Mouse (Mus musculus) ovary, postnatal 10 days (tissue): ENCODE measurements around the gene Olfr1323.

ENCODE experiments used
- DNase-seq: peaks from one replicate; pipeline ENCODE4 v3.0.0; 2022; ENCODE audit warnings: low spot score

The Olfr1323 gene

GRCm38 (mm10) chrX:50019259-50019658 lies at the start of gene Olfr1323:
Gene Olfr1323, minus strand, starts transcription at chrX:50019359.
- DNase-seq = no peak

DNA sequence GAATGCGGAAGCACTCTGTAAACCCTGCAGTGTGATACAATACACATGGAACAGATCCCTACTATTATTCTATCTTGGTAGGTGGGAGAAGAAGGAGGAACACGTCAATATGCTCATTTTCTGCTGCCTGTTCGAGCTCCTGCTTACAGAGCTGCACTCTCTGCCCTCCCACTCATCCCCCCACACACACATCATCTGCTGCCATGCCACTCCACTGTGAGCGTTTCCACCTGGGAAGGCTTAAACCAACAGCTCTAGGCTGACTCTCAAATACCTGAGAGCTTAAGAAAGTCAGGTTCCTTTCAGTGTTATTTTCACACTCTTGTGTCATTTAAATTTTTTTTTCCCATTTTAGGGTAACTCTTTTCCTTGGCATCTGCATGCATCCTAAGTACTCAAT lies 6.9 kb downstream of the Olfr1323 start:
- no peak for DNase-seq
